Mouse (Mus musculus): Measurements from ENCODE around the gene Psg22. TPM values are rescaled to one million over a fixed set of nuclear protein-coding genes. Genes with fewer than 3 reads are reported as not detected.
"Not testable (repeated sequence)": the region's sequence is repeated elsewhere in the genome, so short reads cannot be mapped to it uniquely, and the experiment has no call there.

Psg22 gene
- polyA plus RNA-seq (2014; fragmentation: Nextera tagmentation; extraction: Ambion mirVana) = not detected in 2 replicates

DNA sequence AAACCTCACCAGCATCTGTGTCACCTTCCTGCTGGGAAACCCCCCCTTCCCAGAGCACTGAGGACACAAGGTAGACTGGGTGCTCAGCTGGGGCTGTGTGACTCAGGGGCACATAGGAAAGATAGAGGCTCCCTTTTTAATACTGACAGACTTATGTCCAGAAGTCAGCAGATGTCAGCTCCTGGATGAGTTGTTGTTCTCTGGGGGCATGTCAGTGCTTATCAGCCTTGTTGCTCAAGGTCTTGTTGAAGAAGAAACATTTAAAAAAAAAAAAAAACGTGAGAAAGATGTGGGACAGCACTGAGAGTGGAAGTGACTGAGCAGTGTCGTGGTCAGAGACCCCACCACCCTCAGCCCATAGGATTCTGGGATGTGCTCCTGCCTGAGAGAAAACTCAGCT lies at the start of gene Psg22:
Gene Psg22 (plus strand): TSS at position 301 of the 400 bp plus-strand sequence.
- no peak within 1 kb of the TSS for H3K27ac ChIP-seq (ENCODE audit: low read depth, low read length)
- no peaks in the 10 kb centered on the region for H3K4me1 ChIP-seq (ENCODE audit: control insufficient read depth, insufficient read depth, low read length)
- H3K9ac ChIP-seq (replicated peaks; ENCODE audit: low read depth, low read length) = no peak within 1 kb of the TSS
- H3K27me3 ChIP-seq (ENCODE audit: control insufficient read depth, insufficient read depth, low read length) = no peaks in the 10 kb centered on the region
- H3K36me3 ChIP-seq (ENCODE audit: control insufficient read depth, insufficient read depth, low read length) = no peaks in the 10 kb centered on the region
- 46% methylated on average over 2 of the region's 2 CpGs for WGBS
- H3K4me3 ChIP-seq (ENCODE audit: low read depth, low read length) = no peak within 1 kb of the TSS
- no peak within 1 kb of the TSS for H3K4me2 ChIP-seq (ENCODE audit: low read depth, low read length)
- no peaks in the 10 kb centered on the region for H3K9me3 ChIP-seq (ENCODE audit: control insufficient read depth, low read length)
- ATAC-seq (ENCODE audit: low read depth) = no peak

DNA sequence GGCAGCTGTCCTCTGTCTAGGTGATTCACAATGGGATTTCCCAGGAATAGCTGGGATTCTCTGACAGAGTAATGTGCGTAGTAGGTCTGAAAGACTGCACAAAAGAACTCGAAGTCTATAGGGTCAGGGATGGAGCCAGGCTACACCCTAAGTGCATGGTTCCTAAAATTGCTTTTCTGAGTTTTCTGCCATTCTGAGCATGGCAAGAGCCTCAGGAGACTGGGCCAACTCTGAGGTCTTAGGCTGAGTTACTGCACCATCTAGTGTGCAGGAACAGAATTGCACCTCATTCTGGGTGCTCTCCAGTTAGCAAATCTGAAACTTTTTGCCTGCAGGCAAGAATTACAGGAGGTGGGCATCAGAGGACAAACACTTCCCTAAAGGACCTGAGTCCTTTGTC lies 38.1 kb upstream of the Psg22 start:
- 60% methylated on average over 2 of the region's 2 CpGs for WGBS
- H3K4me1 ChIP-seq (ENCODE audit: control insufficient read depth, insufficient read depth, low read length) = no peaks in the 10 kb centered on the region
- H3K4me3 ChIP-seq (ENCODE audit: low read depth, low read length) = no peak overlapping the region
- H3K4me2 ChIP-seq (ENCODE audit: low read depth, low read length) = no peak overlapping the region
- no peaks in the 10 kb centered on the region for H3K9me3 ChIP-seq (ENCODE audit: control insufficient read depth, low read length)
- no peak for ATAC-seq (ENCODE audit: low read depth)
- H3K9ac ChIP-seq (replicated peaks; ENCODE audit: low read depth, low read length) = no peak overlapping the region
- no peak overlapping the region for H3K27ac ChIP-seq (ENCODE audit: low read depth, low read length)
- no peaks in the 10 kb centered on the region for H3K27me3 ChIP-seq (ENCODE audit: control insufficient read depth, insufficient read depth, low read length)
- H3K36me3 ChIP-seq (ENCODE audit: control insufficient read depth, insufficient read depth, low read length) = no peaks in the 10 kb centered on the region

DNA sequence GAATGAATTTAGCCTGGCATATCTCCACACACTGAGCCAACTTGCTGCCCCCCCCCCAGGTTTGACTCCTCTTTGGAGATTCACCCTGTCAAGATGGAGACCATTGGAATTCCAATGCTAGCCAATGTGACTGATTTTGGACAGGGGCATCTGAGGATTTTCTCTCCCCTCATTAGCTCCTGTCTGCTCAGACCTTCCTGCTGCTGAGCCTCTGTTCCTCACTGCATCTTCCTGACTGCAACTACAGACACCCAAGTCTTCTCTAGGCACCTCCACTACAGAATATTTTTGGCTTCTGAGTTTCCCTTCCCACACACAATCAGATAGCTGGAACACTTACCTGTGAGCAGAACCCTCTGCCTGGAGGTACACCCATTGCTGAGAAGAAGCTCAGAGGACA lies 32.3 kb upstream of the Psg22 start:
- H3K9me3 ChIP-seq (ENCODE audit: control insufficient read depth, low read length) = no peaks in the 10 kb centered on the region
- no peaks in the 10 kb centered on the region for H3K4me1 ChIP-seq (ENCODE audit: control insufficient read depth, insufficient read depth, low read length)
- H3K36me3 ChIP-seq (ENCODE audit: control insufficient read depth, insufficient read depth, low read length) = no peaks in the 10 kb centered on the region
- H3K27ac ChIP-seq (ENCODE audit: low read depth, low read length) = no peak overlapping the region
- no peak overlapping the region for H3K4me3 ChIP-seq (ENCODE audit: low read depth, low read length)
- H3K27me3 ChIP-seq (ENCODE audit: control insufficient read depth, insufficient read depth, low read length) = no peaks in the 10 kb centered on the region
- ATAC-seq (ENCODE audit: low read depth) = no peak
- H3K9ac ChIP-seq (replicated peaks; ENCODE audit: low read depth, low read length) = no peak overlapping the region
- no peak overlapping the region for H3K4me2 ChIP-seq (ENCODE audit: low read depth, low read length)

DNA sequence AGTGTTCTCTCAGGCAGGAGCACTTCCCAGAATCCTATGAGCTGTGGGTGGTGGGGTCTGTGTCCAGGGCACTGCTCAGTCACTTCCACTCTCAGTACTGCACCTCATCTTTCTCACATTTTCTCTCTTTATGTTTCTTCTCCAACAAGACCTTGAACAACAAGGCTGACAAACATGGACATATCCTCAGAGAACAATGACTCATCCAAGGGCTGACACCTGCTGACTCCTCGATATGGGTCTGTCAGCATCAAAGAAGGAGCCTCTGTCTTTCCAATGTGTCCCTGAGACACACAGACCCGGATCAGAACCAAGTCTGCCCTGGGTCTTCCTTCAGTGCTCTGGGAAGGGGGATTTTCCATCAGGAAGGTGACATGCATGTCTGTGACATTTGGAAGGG lies 31.8 kb upstream of the Psg22 start, which contains the start of gene Psg20:
Gene Psg20 (minus strand): TSS at position 101 of the 400 bp plus-strand sequence.
- H3K4me1 ChIP-seq (ENCODE audit: control insufficient read depth, insufficient read depth, low read length) = no peaks in the 10 kb centered on the region
- no peak within 1 kb of the TSS for H3K4me3 ChIP-seq (ENCODE audit: low read depth, low read length)
- no peak within 1 kb of the TSS for H3K27ac ChIP-seq (ENCODE audit: low read depth, low read length)
- no peaks in the 10 kb centered on the region for H3K9me3 ChIP-seq (ENCODE audit: control insufficient read depth, low read length)
- 75% methylated on average over 2 of the region's 2 CpGs for WGBS
- H3K36me3 ChIP-seq (ENCODE audit: control insufficient read depth, insufficient read depth, low read length) = no peaks in the 10 kb centered on the region
- H3K27me3 ChIP-seq (ENCODE audit: control insufficient read depth, insufficient read depth, low read length) = no peaks in the 10 kb centered on the region
- H3K4me2 ChIP-seq (ENCODE audit: low read depth, low read length) = no peak within 1 kb of the TSS
- ATAC-seq (ENCODE audit: low read depth) = no peak
- H3K9ac ChIP-seq (replicated peaks; ENCODE audit: low read depth, low read length) = no peak within 1 kb of the TSS

DNA sequence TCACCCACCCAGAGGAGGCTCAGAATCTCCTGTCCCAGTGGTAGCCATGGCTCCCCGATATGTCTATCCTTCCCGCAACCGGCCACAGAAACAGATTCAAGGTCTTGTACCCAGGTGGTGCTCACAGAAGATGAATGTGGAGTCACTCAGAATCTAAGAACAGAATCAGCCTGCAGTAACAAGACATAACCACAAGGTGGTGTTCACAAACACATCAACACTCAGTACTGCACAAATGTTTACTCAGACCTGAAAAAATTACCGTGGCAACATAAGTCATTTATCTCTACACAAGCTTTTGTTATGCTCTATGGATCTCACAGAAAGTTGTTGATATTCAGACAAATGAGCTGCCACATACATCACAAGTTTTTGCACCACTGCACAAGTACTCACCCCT lies 7.6 kb upstream of the Psg22 start:
- H3K27ac ChIP-seq (ENCODE audit: low read depth, low read length); H3K36me3 ChIP-seq (ENCODE audit: control insufficient read depth, insufficient read depth, low read length); H3K4me1 ChIP-seq (ENCODE audit: control insufficient read depth, insufficient read depth, low read length); H3K4me3 ChIP-seq (ENCODE audit: low read depth, low read length); H3K9me3 ChIP-seq (ENCODE audit: control insufficient read depth, low read length); ATAC-seq (ENCODE audit: low read depth); H3K27me3 ChIP-seq (ENCODE audit: control insufficient read depth, insufficient read depth, low read length); H3K4me2 ChIP-seq (ENCODE audit: low read depth, low read length); H3K9ac ChIP-seq (replicated peaks; ENCODE audit: low read depth, low read length): not testable (repeated sequence)
- 80% methylated on average over 4 of the region's 4 CpGs for WGBS

DNA sequence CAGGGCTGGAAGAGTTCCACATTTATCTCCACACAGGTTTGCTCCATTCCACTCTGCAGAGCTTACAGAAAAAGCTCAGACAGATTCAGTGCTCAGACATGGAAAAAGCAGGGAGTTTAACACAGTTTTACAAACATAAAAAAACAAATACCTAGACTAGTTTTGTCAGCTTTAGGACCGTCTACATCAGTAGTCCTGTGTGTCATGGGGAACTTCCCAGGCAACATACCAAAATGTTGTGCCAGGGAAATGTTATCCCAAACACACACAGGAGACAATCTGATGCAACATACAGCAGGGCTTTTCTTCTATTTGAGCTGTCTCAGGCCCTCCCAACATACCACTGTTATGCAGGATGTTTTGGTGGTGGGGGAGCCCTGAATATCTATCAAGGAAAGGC lies 7.0 kb upstream of the Psg22 start:
- no peak overlapping the region for H3K9ac ChIP-seq (replicated peaks; ENCODE audit: low read depth, low read length)
- ATAC-seq (ENCODE audit: low read depth) = no peak
- H3K9me3 ChIP-seq (ENCODE audit: control insufficient read depth, low read length) = no peaks in the 10 kb centered on the region
- 76% methylated on average over 1 of the region's 1 CpGs for WGBS
- no peak overlapping the region for H3K4me2 ChIP-seq (ENCODE audit: low read depth, low read length)
- no peaks in the 10 kb centered on the region for H3K36me3 ChIP-seq (ENCODE audit: control insufficient read depth, insufficient read depth, low read length)
- no peaks in the 10 kb centered on the region for H3K27me3 ChIP-seq (ENCODE audit: control insufficient read depth, insufficient read depth, low read length)
- no peak overlapping the region for H3K27ac ChIP-seq (ENCODE audit: low read depth, low read length)
- no peaks in the 10 kb centered on the region for H3K4me1 ChIP-seq (ENCODE audit: control insufficient read depth, insufficient read depth, low read length)
- H3K4me3 ChIP-seq (ENCODE audit: low read depth, low read length) = no peak overlapping the region

DNA sequence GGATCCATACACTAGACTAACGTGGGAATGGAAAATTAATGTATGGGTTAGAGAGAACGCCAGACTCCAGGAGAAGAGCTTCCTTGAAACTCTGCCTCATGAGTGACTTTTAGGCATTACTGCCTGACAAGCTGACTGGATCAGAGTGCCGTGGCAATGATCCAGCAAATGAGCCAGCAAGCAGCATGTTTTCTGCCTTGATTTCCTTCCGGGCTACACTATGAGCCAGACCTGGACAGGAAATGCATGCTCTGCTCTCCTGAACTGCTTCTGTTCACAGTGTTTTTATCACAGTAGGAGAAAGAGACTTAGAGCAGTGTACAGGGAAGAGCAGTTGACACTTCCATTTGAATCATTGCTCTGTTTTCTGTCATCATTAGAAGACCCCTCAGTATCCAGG lies 2.3 kb upstream of the Psg22 start:
- H3K4me1 ChIP-seq (ENCODE audit: control insufficient read depth, insufficient read depth, low read length) = no peaks in the 10 kb centered on the region
- WGBS = 80% methylated on average over 4 of the region's 4 CpGs
- ATAC-seq (ENCODE audit: low read depth) = no peak

DNA sequence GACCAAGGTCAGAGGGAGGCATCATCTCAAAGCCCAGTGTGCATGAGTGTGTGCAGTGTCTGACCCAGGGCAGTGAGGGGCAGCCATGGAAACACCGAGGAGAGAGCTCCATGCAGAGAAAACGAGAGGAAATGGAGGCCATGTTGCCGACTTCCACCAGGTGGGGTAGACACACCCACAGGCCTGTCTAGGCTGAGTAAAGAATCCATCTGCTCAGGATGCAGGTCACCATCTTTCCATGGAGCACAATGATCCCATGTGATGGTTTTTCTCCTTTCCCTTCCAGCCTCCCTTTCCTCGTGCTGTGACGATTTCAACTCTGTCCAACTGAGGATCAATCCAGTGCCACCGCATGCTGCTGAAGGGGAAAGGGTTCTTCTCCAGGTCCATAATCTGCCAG lies 6.1 kb downstream of the Psg22 start:
- Histone ChIP-seq H3K27me3 (ENCODE audit: control insufficient read depth, insufficient read depth, low read length) (no peaks in the 10 kb centered on the region), H3K4me1 (ENCODE audit: control insufficient read depth, insufficient read depth, low read length) (no peaks in the 10 kb centered on the region), H3K4me2 (ENCODE audit: low read depth, low read length) (no peak overlapping the region), H3K4me3 (ENCODE audit: low read depth, low read length) (no peak overlapping the region), H3K9ac (replicated peaks; ENCODE audit: low read depth, low read length) (no peak overlapping the region), H3K36me3 (ENCODE audit: control insufficient read depth, insufficient read depth, low read length) (no peaks in the 10 kb centered on the region), H3K9me3 (ENCODE audit: control insufficient read depth, low read length) (no peaks in the 10 kb centered on the region), H3K27ac (ENCODE audit: low read depth, low read length) (no peak overlapping the region)
- ATAC-seq (ENCODE audit: low read depth) = no peak
- WGBS = 84% methylated on average over 6 of the region's 6 CpGs

More for the DNA sequence above, 2.3 kb upstream of the Psg22 start:
- Histone ChIP-seq H3K4me3 (ENCODE audit: low read depth, low read length) (no peak overlapping the region), H3K36me3 (ENCODE audit: control insufficient read depth, insufficient read depth, low read length) (no peaks in the 10 kb centered on the region), H3K27ac (ENCODE audit: low read depth, low read length) (no peak overlapping the region), H3K4me2 (ENCODE audit: low read depth, low read length) (no peak overlapping the region), H3K9ac (replicated peaks; ENCODE audit: low read depth, low read length) (no peak overlapping the region), H3K27me3 (ENCODE audit: control insufficient read depth, insufficient read depth, low read length) (no peaks in the 10 kb centered on the region), H3K9me3 (ENCODE audit: control insufficient read depth, low read length) (no peaks in the 10 kb centered on the region)

DNA sequence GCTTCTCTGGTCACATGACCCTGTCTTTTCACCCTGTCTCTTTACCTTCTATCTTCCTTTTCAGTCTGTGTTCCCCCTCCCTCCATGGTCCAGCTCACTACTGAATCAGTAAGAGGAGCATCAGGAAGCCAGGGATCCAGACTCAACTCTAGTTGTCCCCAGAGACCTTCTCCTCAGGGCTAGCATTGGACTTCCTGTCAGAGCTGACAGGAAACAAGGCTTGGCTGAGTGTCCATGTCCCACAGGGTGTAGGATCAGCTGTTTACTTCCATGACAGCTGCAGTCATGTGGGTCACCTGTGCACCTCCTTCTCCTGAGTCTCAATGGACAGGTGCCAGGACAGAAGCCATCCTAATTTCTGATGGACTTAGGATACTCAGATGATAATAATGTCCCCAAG lies 8.0 kb downstream of the Psg22 start:
- not testable (repeated sequence) for ATAC-seq (ENCODE audit: low read depth); H3K9ac ChIP-seq (replicated peaks; ENCODE audit: low read depth, low read length); H3K27ac ChIP-seq (ENCODE audit: low read depth, low read length); H3K4me2 ChIP-seq (ENCODE audit: low read depth, low read length); H3K4me3 ChIP-seq (ENCODE audit: low read depth, low read length); H3K27me3 ChIP-seq (ENCODE audit: control insufficient read depth, insufficient read depth, low read length); H3K36me3 ChIP-seq (ENCODE audit: control insufficient read depth, insufficient read depth, low read length); H3K9me3 ChIP-seq (ENCODE audit: control insufficient read depth, low read length); H3K4me1 ChIP-seq (ENCODE audit: control insufficient read depth, insufficient read depth, low read length)

DNA sequence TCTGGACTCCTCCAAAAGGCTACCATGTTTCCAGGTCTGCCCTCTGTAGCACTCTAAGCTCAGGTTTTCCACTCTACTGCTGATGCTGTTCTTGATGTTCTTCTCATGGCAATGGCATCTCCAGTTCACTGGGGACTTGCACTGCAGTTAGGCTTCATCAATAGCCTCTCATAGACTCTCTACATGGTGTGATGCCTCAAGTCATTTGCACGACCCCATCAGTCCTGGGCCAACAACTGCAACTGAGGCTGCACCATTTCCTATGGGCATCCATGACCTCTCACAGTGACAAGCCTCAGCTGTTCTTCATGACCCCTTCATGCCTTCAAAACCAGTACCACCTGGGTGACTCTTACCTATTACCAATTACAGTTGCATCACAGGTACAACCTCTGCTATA lies 10.5 kb downstream of the Psg22 start:
- no peak overlapping the region for H3K9ac ChIP-seq (replicated peaks; ENCODE audit: low read depth, low read length)
- no peak overlapping the region for H3K27ac ChIP-seq (ENCODE audit: low read depth, low read length)
- H3K4me3 ChIP-seq (ENCODE audit: low read depth, low read length) = no peak overlapping the region
- no peaks in the 10 kb centered on the region for H3K4me1 ChIP-seq (ENCODE audit: control insufficient read depth, insufficient read depth, low read length)
- no peaks in the 10 kb centered on the region for H3K9me3 ChIP-seq (ENCODE audit: control insufficient read depth, low read length)
- no peaks in the 10 kb centered on the region for H3K27me3 ChIP-seq (ENCODE audit: control insufficient read depth, insufficient read depth, low read length)
- no peak overlapping the region for H3K4me2 ChIP-seq (ENCODE audit: low read depth, low read length)
- no peaks in the 10 kb centered on the region for H3K36me3 ChIP-seq (ENCODE audit: control insufficient read depth, insufficient read depth, low read length)
- ATAC-seq (ENCODE audit: low read depth) = no peak
- 86% methylated on average over 1 of the region's 1 CpGs for WGBS
